Mouse (Mus musculus) embryo, embryonic 10.5 days (tissue): ENCODE data around the gene Nfix.

ENCODE experiments used
- DNase-seq: peaks from one replicate; pipeline ENCODE4 v3.0.0-alpha.2; 2015; ENCODE audit warnings: low spot score

The Nfix gene

GRCm38 (mm10) chr8:84766422-84766821 is 33.7 kb downstream of the Nfix start:
- no peak for DNase-seq

- no peak for DNase-seq
Measured at GRCm38 (mm10) chr8:84765629-84766028, 34.5 kb downstream of the Nfix start.

DNA sequence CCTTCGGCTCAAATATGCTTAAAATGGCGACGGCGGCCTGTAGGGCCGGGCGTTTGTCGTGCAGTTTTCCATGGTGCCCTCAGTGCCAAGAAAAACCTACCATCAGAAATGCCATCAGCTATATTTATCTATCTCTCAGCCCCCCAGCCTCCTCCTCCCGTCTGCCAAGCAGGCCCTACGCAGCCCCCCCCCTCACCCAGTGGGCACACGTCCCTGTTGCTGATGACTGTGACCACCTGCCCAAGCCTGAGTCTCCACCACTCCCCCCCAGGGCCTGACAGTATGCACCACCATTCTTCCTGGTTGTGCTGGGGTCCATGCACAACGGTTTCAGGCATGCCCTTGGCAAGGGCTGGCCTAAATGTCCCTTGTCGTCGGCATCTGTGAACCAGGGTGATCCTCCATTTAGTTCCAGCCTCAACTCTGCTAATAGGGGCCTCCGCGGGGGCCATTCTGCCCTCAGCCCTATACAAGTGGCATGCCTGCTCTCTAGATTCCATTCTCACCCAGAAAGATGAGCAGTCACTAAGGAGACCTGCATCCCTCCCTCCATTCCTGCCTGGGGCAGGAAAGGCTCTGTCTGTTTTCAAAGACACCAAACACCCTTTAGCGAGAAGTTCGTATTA is 35.2 kb downstream of the Nfix start:
- no peak for DNase-seq

DNA sequence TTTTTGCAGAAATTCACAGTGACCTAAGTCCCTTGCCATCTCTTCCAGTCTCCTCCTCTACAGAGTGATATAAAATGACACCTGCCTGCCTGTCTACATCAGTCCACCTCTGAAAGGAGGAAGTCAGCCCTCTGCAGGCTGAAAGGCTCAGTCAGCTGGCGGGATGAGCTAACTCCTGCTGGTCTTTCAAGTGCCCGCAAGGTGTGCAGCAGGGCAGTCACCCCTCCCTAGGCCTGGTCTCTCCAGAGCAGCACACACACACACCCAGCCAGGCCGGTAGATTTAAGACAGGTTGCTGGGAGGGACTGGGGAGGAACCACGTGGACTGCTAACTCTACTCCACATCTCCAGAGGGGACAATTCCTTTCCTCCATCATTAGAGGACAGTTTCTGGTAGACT is 36.0 kb downstream of the Nfix start:
- DNase-seq = no peak

DNA sequence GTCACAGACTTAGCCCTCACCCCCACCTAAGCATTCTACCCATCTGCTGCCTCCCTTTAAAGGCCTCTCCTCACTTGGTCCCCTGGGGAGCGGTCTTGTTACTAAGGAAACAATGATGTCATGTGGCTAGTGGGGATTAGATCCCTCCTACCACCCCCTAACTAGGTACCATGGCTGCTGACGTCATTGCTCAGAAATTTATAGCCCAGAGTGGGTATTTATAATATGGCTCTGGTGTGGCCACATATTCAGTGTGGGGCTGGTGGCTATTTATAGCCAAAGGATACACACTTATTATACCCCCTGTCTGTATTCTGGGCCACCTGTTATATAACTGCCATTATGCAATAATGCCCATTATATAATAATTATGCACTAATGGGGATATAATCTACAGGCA is 39.2 kb downstream of the Nfix start:
- no peak for DNase-seq

DNA sequence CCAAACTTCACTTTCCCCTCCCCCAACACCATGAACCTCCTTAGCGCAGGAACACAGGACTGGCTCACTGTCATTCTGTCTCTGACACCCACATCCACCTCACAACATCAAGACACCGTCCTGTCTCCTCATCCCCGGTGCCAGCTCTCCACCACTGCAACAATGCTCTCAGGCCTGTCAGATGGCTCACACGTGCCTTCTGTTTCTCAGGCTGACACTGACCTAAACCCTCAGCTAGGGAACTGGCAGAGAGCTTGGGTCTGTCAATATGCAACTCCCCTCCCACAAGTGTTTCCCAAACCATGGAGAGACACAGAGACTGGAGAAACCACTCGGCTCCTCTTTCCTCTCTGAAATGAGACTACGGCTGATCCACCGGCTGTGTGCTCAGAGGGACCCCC is 39.7 kb downstream of the Nfix start:
- no peak for DNase-seq

- DNase-seq = no peak
Measured at GRCm38 (mm10) chr8:84759718-84760117, 40.4 kb downstream of the Nfix start.

- no peak for DNase-seq
Measured at GRCm38 (mm10) chr8:84759126-84759525, 41.0 kb downstream of the Nfix start.

DNA sequence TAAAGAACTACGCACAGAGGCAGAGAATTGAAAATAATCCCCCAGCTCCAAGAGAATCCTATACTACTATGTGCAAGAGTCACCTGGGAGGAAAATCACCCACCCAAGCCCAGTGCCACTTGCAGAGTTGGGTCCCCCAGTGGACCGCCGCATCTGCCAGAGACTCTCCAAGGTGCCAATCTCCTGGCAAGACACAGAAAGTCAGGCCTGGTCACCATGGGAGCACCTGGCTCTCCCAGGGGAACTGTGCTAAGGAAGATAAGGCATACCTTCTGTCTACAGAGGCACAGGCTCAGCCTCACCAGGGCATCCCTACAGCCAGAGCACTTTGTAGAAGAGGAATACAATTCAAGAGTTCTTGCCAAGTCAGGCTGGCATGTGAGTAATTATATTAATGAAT is 41.8 kb downstream of the Nfix start:
- DNase-seq = no peak

DNA sequence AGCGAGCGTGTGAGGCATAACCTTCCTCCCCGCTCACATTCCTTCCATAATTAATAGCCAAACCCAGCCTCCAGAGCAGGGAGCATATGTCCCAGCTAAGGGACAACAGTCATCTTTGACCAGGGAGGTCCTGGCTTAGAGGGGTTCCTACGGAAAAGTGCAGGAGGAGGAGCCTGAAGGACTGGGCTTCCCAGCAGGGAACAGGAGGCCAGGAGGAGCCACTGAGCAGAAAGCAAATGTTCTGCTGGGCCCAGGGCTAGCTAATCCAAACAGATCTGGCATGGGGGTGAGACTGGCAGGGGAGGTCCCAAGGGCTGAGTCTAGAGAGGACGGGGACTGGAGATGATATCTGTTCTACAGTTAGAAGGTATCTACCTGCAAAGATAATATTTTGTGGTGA is 42.6 kb downstream of the Nfix start:
- no peak for DNase-seq

GRCm38 (mm10) chr8:84752734-84753582 is 47.2 kb downstream of the Nfix start:
- DNase-seq = no peak

DNA sequence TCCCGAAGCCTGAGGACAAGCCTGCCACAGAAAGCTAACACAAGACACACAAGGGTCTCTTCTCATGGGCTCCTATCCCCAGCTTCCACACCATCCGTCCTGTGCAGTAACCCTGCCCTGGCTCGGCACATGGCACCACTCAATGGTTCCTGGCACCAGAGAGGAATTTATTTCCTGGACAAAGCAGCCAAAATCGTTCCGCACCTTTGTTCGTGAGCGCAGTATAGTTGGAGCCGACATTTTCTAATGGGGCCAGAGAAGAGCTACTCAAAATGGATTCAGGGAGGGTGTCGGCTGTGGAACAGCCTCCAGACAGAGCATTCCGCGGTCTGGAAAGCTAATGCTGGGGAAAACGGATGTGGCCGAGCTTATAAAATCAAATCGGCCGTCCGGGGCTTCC is 50.6 kb downstream of the Nfix start:
- no peak for DNase-seq

GRCm38 (mm10) chr8:84745032-84745925 is 54.9 kb downstream of the Nfix start:
- DNase-seq = peak; percentile 93

DNA sequence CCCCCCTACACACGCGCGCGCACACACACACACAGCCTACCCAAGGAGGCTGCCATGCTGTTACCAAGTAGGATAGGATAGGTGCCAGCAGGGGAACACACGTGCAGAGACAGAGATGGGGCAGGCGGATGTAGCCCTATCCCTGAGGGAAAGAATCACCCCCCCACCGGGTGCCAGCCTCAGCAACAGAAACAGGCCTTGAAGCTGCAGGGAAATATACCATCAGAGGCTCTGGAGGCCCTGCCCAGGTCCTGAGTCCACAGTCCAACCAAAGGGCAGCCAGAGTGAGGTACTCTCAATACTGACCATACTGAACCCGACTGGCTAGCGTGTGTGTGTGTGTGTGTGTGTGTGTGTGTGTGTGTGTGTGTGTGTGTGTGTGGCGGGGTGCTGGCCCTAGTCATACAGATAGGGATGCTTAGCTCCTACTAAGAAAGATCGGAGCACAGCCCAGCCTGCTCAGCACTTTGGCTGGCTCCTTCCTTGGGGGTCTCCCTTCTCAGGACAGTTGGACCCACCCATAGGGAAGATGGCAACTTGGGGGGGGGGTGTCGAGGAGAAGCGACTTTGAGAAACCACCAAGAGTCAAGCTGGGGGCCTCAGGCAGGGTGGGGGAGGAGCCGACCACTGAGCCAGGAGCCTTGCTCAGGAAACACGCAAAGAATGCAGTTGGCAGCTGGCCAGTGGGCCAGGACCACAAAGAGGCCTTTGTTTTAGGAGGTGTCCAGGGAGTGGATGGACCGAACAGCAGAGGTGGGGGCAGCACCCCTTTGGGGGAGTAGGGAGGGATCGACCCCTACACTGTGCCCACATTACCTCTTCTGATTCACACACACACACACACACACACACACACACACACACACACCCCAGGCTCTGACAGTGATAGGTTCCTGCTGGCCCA is 56.4 kb downstream of the Nfix start:
- peak; percentile 74 for DNase-seq

DNA sequence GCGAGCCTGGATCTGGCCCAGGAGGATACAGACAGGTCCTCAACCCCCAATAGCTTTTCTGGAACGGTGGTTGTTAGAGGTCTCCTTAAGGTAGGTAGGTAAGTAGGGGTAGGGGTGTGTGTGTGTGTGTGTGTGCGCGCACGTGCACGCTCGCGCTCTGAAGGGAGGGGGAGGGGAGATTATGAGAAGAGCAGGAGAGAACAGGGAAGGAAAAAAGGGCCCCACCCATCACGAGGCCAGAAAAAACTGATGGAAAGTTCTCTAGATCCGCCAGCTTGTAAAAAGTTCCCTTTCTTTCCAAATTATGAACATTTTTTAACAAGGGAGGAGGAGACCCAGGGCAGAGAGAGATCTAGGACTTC is 57.1 kb downstream of the Nfix start:
- DNase-seq = no peak

DNA sequence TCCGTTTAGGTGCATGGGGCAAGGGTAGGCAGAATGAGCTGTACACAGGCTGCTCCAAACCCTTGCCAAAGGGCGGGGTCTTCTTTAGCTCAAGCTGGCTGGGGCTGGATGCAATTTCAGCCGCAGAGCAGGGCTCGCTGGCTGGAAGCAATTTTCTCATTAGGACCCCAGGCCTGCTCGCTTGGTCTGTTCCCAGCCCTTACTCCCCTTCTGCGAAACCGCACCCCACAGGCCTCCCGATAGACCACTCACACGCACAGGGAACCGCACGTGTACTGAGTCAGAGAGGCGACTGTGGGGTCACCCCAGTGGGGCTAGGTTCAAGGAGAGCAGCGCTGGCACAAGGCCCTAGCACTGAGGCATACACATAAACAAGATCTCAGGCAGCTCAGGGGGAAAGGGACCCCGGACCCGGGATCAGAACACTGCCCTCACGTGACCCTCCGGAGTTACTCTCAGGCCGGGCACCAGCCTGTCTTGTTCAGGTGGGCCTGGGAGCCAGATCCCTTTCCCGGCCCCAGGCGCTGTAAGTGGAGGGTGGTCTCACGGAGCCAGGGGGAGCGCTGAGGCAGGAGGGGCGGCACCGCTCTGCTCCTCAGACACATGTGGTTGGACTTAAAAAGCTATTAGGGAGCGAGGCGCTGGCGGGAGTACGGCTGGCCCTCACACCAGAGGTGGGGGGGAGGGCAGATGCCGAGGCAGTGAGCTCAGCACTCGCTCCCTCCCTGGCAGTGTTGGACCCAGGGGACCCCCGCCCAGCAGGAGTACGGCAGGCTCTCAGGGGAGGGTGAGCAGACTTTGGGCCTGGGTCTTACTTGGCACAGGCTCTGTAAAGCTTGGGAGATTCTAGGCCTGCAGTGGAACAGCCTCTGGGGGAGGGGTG is 57.7 kb downstream of the Nfix start:
- peak; percentile 83 for DNase-seq

GRCm38 (mm10) chr8:84740895-84741843 is 59.0 kb downstream of the Nfix start:
- no peak for DNase-seq

DNA sequence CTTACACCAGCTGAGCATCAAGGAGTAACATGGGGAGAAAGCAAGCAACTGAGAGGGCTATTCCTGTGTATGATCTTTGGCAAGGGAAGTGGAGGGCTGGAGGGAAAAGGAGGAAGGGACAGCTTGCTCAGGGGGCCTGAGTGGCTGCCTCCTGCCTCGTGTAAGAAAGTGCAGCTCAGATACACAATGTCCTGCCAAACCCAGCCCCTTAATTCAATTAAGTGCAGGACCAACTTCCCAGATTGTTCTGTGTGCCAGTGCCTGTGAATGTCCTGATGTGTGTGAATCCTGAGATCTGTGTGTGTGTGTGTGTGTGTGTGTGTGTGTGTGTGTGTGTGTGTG is 60.8 kb downstream of the Nfix start:
- no peak for DNase-seq

GRCm38 (mm10) chr8:84738715-84739400 is 61.3 kb downstream of the Nfix start:
- DNase-seq = no peak
